Mouse (Mus musculus) lung, postnatal 36 days (tissue): Measurements from ENCODE around the gene Sox18.

Source experiments
- DNase-seq: peaks from one replicate; pipeline ENCODE4 v3.0.0; 2022; ENCODE audit warnings: mixed read lengths

Gene Sox18

DNA sequence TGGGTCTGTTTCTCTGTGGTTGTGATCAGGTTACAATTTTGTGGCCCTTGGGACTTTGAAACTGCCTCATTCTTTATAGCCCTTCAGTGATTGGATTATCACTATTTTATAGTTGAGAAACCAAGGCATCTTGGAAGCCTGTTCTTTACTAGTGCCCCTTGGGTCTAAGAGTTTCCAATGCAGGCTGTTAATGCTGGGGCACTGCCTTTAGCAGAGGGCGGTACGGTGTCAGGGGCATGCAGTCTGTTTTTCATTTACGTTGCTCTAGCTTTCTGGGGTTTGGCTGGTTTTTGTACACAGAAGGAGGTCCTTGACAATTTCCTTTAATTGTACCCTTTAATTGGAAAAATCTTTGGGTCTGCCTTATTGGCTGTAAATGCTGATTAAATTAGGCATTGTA is 25.8 kb downstream of the Sox18 start:
- DNase-seq = no peak

DNA sequence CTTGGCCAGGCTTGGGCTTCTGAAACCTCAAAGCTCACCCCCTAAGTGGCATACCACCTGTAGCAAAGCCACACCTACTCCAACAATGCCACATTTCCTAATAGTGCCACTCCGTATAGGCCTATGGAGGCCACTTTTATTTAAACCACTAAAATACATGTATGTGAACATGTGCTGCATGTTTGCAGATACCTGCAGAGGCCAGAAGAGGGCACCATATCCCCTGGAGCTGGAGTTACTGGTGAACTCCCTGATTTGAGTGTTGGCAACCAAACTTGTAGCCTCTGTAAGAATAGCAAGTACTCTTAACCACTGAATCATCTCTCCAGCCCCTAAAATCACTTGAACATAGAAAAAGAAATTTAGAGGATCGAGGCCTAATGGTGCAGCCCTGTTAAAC is 27.1 kb downstream of the Sox18 start:
- DNase-seq = peak; percentile 73

DNA sequence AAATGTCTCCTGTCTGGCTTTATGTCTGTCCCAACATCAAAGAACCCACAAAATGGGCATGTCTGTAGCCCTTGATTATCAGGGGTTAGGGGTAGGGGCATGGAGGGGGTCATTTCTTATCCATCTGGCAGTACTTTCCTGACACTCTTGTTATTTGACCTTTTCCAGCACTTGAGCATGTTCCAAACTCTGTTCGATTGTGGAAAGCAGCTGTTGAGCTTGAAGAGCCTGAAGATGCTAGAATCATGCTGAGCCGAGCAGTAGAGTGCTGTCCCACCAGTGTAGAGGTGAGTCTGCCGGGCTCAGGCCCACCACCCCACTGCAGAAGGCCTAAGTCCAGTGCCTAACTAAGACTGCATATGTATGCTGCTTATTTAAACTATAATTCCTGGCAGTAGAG is 35.6 kb downstream of the Sox18 start:
- DNase-seq = no peak

DNA sequence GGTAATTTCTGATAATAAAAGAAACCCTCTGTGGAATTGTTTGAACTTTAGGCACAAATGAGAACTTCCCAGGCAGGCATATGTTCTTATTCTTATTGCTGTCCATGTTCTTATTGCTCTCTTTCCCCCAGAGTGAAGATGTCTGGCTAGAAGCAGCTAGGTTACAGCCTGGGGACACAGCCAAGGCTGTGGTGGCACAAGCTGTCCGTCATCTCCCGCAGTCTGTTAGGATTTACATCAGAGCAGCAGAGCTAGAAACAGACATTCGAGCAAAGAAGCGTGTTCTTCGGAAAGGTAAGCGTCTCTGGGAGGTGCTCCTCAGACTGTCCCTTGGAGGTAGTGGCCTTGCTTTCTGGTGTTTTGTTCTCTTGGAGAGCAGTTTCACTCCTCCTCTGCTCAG is 38.8 kb downstream of the Sox18 start:
- DNase-seq = no peak

DNA sequence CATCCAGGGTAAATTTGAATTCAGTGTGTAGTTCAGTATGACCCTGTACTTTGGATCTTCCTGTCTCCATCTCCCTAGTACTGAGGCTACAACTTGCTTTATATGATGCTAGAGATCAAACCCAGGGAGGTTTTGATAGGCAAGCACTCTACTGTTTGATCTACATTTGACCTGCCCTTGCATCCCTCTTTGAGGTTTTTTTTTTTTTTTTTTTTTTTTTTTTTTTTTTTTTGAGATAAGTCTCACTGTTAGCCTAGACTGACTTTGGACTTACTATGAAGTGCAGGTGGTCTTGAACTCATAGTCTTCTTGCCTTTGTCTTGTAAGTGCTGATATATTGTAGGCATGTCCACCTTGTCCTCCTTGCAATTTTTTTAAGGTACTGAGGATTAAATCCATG is 43.0 kb downstream of the Sox18 start:
- DNase-seq = no peak

DNA sequence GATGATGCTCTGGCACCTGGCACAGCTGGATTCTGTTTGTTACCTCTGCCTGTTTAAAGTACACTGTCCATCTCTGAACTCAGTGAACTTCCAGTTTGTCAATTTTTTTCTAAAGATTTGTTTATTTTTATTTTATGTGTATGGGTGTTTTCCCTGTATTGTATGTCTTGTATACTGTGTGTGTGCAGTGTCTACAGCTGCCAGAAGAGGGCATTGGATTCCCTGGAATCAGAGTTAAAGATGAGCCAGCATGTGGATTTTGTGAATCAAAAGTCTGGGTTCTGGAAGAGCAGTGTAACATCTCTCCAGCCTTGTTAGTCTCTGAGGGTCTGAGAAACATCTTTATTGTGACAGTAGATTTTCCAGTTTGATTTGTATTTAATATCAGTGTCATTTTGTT is 48.0 kb downstream of the Sox18 start:
- peak; percentile 52 for DNase-seq
